Mouse (Mus musculus) brown adipose tissue, adult 24 weeks (tissue): ENCODE data around the gene Zfp819. TPM values are rescaled to one million over a fixed set of nuclear protein-coding genes. Genes with fewer than 3 reads are reported as not detected.

ENCODE experiments used
- H3K27ac ChIP-seq: fragments of 200-500 bp; replicated peaks from 2 replicates; pipeline ENCODE4 v1.5.1; 2012; ENCODE audit warnings: low read depth, mild to moderate bottlenecking, low read length
- H3K4me1 ChIP-seq: fragments of 200-500 bp; 2 replicates; pipeline ENCODE4 v1.6.1; 2012; ENCODE audit warnings: low read length, mixed read lengths; ENCODE audit not compliant: control insufficient read depth, insufficient read depth, insufficient read length
- H3K4me3 ChIP-seq: fragments of 200-500 bp; 2 replicates; pipeline ENCODE4 v1.5.1; 2012; ENCODE audit warnings: low read depth, mild to moderate bottlenecking, low read length, moderate library complexity; ENCODE audit not compliant: insufficient read depth
- polyA plus RNA-seq: library from polyadenylated mRNA; stranded (reverse); fragments of >200 nt; gene quantifications from 2 replicates; pipeline ENCODE4 v1.2.4, GENCODE M21; 2012; ENCODE audit not compliant: missing spikeins, insufficient read depth, insufficient read length

The Zfp819 gene
- not detected in 2 replicates for polyA plus RNA-seq

DNA sequence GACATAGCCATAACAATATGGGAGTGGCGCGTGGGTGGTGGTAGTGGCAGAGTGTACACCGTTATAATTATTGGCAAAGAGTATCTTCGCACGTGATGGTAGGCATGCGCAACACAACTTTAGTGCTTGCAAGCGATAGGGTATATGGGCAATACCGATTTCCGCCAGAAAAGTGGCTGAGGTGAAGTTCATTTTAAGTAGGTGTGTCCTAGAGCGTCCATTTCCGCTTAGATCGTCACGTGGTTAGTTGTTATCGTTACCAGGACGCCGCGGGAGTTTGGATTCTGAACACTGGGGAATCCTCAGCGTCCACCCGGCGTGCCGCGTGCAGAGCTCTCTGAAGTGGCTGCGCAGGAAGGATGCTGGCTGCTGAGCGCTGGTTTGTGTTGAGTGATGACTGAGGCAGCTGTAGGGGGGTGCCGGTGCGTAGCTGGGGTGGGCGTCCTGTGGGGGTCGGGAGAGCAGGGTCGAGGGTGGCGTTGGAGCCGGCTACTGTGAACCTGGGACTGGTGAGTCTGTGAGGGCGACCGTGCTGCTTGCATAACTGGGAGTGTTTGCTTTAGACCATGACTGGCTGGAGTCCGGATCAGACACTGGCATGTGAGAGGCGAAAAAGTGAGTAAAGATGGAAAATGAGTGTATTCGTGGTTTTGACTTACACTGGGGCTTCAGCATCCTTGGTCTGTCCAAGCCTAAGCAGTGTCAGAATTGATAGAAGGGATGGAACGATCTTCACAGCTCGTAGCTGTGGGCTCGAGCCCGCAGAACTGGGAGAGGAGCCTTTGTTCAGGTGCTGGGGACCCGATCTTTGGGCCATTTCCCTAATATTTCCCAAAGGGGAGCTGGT lies at the start of gene Zfp819:
Gene Zfp819, plus strand, starts transcription at position 274 of the 847 bp plus-strand sequence.
- H3K4me3 ChIP-seq = peak within 1 kb of the TSS; percentile 43
- no peaks in the 10 kb centered on the region for H3K4me1 ChIP-seq
- H3K27ac ChIP-seq = no peak within 1 kb of the TSS

DNA sequence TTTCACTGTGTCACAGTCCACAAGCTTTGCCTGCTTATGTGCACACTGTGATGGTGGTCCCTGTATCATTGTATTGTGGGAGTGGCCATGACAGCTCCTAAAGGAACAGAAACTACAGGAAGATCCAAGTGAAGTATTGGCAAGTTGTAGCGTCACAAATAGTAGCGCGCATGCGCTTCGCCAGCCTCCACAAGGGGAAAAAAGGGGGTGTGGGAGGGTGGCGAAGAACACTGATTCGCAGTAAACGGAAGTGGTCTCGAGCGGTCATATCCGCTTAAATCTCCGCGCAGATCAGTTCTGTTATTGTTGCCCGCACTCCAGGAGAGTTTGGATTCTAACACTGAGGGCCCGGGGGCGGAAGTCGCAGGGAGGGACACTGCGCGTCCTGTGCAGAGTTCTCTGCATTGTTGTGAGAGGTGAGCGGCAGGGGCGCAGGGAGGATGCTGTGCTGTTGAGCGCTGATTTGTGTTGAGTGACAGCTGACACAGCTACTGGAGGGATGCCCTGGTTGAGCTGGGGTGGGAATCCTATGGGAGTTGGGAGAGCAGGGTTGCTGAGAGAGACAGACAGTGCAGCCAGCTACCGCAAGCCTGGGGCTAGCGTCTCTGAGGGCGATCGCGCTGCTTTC lies 44.8 kb upstream of the Zfp819 start, which contains the start of gene Zfp658:
Gene Zfp658, plus strand, starts transcription at position 251 of the 628 bp plus-strand sequence.
- Histone ChIP-seq H3K4me3 (peak within 1 kb of the TSS; percentile 83), H3K4me1 (0 out of 2 replicates have a peak, but pooled peaks cover 6% of the 10 kb centered on the region), H3K27ac (peak within 1 kb of the TSS; percentile 62)

DNA sequence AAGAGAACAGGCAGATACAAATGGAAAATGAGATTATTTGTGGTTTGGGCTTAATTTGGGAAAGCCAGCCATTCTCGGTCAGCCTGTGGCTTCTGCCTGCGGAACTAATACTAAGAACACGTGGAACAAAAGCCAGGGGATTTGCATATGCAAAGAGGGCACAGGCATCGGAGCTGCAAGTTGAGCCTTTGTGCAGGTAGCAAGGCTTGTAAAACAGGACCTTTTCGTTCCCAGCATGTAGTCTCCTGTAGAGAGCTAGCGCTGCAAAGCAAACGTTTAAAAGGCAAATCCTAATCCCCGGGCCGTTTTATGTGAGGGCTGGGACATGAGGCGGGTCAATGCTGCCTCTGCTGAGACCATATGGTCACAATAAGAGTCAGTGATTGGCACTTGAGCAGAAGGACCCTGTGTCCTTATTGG lies 44.3 kb upstream of the Zfp819 start:
- peak overlapping the region; percentile 62 for H3K27ac ChIP-seq
- H3K4me1 ChIP-seq = 0 out of 2 replicates have a peak, but pooled peaks cover 6% of the 10 kb centered on the region
- peak overlapping the region; percentile 83 for H3K4me3 ChIP-seq

DNA sequence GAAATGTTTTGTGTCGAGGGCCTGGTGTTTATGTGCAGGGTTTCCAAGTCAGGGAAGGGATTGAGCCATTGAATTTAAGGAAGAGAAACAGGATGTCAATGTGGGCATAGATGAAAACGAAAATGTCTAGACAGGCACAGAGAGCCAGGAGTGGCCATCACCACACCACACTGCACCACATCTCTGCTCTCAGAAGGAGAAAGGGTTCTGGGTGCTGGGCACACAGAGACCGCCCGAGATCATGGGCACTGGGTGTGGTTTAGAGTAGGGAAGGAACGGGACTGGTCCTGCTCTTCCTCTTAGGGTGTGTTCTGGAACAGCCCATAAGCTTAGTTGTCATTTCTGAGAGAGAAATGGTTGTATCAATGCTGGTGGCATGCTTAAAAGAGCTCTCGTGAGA lies 43.7 kb upstream of the Zfp819 start:
- H3K4me1 ChIP-seq = 0 out of 2 replicates have a peak, but pooled peaks cover 6% of the 10 kb centered on the region

DNA sequence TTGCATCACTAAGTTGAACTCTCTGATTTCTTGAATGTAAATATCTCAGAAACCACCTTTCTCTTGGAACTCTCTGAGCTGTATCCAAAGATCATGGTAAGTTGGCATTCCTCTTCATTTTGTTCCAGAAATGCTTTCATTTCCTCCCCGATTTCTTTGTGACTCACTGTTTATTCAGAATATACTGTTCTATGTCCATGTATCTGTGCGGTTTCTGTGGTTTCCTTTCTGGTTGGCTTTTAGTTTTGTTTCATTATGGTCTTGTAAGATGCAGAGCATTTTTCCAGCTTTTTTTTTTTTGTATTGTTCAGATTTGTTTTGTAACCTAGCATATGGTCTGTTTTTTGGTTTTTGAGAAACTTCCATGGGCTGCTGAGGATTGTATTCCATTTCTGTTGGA lies 35.8 kb upstream of the Zfp819 start:
- H3K27ac ChIP-seq = no peak overlapping the region
- no peak overlapping the region for H3K4me3 ChIP-seq
- H3K4me1 ChIP-seq = no peaks in the 10 kb centered on the region

More for the DNA sequence above, 43.7 kb upstream of the Zfp819 start:
- H3K4me3 ChIP-seq = peak overlapping the region; percentile 83; the same call in 1 of the 2 replicates
- no peak overlapping the region for H3K27ac ChIP-seq

DNA sequence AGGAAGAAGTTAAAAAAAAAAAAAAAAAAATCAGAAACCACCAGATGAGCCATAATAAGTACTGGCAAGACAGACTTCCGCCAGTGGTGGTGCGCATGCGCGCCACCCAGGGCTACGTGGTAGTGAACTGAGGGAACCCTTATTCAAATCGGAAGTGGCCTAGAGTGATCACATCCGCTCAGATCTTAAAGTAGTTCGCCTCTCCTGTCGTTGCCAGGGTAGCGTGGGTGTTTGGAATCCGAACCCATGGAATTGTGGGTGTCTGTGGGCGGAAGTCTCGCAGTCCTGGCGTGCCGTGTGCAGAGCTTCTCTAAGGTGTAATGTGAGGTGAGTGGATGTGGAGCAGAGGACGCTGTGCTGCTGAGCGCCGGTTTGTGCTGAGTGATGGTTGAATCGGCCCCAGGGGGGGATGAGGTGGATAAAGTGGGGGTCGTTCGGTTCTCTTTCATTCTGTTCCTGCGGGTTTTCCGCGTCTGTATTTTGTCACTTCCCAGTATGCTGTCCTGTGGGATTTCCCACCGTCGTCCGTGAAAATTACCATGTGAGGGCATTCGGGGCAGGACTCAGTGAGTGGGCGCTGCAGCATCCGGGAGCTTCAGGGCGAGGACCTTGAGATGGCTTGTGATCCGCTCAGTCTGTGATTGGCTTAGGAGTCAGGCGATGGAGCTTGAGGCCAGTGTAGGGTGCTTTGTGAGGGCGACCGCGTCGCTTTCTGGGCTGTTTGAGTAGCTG lies 27.4 kb upstream of the Zfp819 start, which contains the start of gene Zfp719:
Gene Zfp719, plus strand, starts transcription at position 171 of the 732 bp plus-strand sequence.
- H3K4me3 ChIP-seq = peak within 1 kb of the TSS; percentile 80
- peaks cover 4% of the 10 kb centered on the region for H3K4me1 ChIP-seq
- H3K27ac ChIP-seq = peak within 1 kb of the TSS; percentile 75

DNA sequence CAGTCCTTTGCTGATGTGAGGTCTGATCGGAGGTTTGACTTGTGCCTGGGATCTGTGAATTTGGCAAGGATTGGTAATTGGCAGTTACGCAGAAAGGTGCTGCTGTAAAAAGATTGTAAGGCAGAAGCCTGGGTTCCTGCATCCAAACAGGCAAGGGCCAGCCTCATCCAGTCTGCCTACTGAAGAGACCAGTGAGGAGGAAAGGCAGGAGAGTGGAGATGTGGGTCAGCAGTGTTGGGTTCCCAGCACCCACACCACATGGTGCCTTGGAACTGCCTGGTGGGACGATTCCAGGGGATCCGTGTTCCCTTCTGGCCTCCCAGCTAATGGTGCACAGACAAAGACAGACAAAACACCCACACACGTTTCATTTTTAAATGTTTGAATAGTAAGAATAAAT lies 26.4 kb upstream of the Zfp819 start:
- no peak overlapping the region for H3K27ac ChIP-seq
- peaks cover 4% of the 10 kb centered on the region for H3K4me1 ChIP-seq
- peak overlapping the region; percentile 80; the same call in 1 of the 2 replicates for H3K4me3 ChIP-seq

DNA sequence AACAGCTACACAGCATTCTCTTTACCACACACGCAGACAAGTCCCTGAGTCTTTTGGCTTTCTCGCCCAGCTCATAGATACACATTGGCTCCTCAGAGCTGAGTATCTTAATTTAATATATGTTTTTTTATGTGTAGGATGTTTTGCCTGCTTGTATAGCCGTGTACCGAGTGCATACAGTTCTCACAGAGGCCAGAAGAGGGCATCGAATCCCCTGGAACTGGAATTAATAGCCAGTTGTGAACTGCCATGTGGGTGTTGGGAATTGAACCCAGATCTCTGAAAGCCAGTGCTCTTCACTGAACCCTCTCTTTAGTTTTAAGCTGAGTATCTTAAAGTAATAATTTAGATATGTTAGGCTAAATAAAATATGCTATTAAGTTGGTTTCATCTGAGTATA lies 22.2 kb upstream of the Zfp819 start:
- H3K4me1 ChIP-seq = peaks cover 4% of the 10 kb centered on the region
- H3K4me3 ChIP-seq = no peak overlapping the region
- no peak overlapping the region for H3K27ac ChIP-seq

DNA sequence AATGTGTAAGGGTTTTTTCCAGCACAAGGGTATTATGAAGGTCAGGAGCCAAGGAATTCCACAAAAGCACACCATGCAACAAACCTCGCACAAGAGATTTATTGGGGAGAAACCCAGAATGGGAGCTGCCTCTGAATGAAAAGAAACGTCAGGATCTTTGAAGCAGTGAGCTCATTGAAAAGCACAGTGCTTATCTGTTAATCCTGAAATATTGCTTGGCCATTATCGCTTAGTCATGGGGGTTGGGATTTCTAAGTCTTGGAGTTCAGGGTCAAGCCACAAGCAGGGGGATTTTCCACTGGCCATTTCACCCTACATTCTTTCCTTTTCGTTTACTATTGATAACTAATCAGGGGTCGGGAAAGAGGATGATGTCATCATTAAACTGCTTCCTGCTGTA lies 5.1 kb upstream of the Zfp819 start:
- H3K27ac ChIP-seq = no peak overlapping the region
- no peak overlapping the region for H3K4me3 ChIP-seq

GRCm38 (mm10) chr7:43607743-43608287 lies 846 bp downstream of the Zfp819 start:
- no peaks in the 10 kb centered on the region for H3K4me1 ChIP-seq
- no peak overlapping the region for H3K4me3 ChIP-seq
- H3K27ac ChIP-seq = no peak overlapping the region

More for the DNA sequence above, 5.1 kb upstream of the Zfp819 start:
- H3K4me1 ChIP-seq = no peaks in the 10 kb centered on the region

GRCm38 (mm10) chr7:43608316-43608824 lies 1.4 kb downstream of the Zfp819 start:
- Histone ChIP-seq H3K4me3 (no peak overlapping the region), H3K4me1 (no peaks in the 10 kb centered on the region), H3K27ac (no peak overlapping the region)

GRCm38 (mm10) chr7:43613816-43614551 lies 7.0 kb downstream of the Zfp819 start:
- Histone ChIP-seq H3K27ac (no peak overlapping the region), H3K4me3 (no peak overlapping the region)

GRCm38 (mm10) chr7:43622927-43623326 lies 16.0 kb downstream of the Zfp819 start:
- Histone ChIP-seq H3K27ac (no peak overlapping the region), H3K4me3 (no peak overlapping the region), H3K4me1 (no peaks in the 10 kb centered on the region)

More at GRCm38 (mm10) chr7:43613816-43614551, 7.0 kb downstream of the Zfp819 start:
- H3K4me1 ChIP-seq = no peaks in the 10 kb centered on the region

DNA sequence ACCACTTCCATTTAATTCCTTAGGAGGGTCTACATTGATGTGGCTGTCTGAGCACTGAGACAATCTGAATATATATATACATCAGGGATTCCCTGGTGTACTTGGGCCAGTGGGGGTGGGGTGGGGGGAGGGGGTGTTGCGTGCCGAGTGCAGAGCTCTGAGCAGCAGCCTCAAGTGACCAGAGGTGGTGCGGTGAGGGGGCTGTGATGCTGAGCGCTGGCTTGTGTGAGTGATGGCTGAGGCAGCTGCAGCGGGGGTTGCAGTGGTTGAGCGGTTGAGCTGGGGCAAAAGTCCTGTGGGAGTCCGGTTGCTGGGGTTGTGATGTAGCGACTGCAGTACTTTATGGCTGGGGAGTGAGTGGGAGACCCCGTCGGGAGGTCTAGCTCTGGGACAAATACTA lies 16.9 kb downstream of the Zfp819 start:
- no peak overlapping the region for H3K4me3 ChIP-seq
- H3K27ac ChIP-seq = no peak overlapping the region
- no peaks in the 10 kb centered on the region for H3K4me1 ChIP-seq
